Mouse (Mus musculus): ENCODE data around the gene G3bp2.
A peak's percentile ranks its signal among the peaks of the same experiment; 100 is the strongest.

The G3bp2 gene

GRCm38 (mm10) chr5:92042377-92043348 lies 40.9 kb downstream of the G3bp2 start:
- DNase-seq (ENCODE audit: extremely low read depth, low read depth, low spot score), result peak; percentile 72

DNA sequence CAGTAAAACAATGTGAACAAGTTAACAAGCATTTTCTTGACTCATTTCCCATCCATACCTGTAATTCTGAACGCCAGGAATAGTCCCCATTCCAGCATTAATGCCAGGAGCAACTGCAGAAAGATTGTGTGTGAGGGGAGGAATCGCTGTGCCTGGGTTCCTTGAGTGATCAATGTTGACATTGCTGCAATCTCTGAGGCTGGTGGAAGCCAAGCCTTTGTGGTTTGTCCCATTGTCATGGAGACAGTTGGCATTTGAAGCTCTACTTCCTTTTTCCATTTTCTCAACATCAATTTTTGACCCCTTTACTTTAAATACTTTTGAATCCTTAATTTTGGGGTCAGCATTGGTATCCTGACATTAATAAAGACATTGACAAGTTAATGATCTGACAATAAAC lies 63.6 kb downstream of the G3bp2 start:
- DNase-seq (ENCODE audit: extremely low read depth, low read depth, low spot score), result no peak

- DNase-seq (ENCODE audit: extremely low read depth, low read depth, low spot score), result no peak
Observed at GRCm38 (mm10) chr5:92011756-92012155, 71.8 kb downstream of the G3bp2 start.

DNA sequence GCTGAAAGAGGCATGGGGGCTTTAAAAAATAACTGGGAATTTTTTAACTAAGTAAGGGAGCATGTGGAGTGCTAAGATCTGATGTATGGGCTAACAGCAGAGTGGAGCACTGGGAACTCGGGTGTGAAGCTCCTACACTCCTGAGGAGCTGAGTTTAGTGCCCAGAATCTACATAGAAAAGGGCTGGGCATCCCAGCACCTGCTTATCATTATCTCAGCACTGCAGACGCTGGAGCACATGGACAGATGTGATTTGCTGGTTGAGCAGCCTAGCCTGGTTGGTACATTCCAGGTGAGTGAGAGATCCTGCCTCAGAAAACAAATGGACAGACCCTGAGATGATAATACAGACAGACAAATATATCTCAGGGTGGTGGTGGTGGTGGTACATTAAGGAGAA lies 73.7 kb downstream of the G3bp2 start:
- no peak for DNase-seq (ENCODE audit: extremely low read depth, low read depth, low spot score)

DNA sequence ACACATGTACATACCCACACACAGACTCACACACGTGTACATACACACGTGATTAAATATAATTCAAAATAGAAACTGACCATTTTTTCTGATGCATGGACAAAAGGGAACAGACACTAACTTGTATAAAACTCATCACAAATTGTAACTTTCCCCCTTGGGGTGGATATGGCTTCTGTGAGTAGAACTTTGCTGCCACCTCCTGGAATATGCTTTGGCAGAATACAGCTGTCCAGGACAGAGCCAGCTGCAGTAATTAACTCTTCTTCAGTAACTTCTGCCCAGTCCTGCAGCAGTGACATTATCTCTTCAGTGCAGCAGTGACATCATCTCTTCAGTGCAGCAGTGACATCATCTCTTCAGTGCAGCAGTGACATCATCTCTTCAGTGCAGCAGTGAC lies 80.5 kb downstream of the G3bp2 start:
- no peak for DNase-seq (ENCODE audit: extremely low read depth, low read depth, low spot score)

Data from fat pad, adult 2 months (tissue).